Mouse (Mus musculus) forebrain, embryonic 15.5 days (tissue): ENCODE data around the gene Mpig6b. TPM values are rescaled to one million over a fixed set of nuclear protein-coding genes. Genes with fewer than 3 reads are reported as not detected.

Experiments
- ATAC-seq: fragments of 200-750 bp; cut with Nextera tagmentation; replicated peaks from 2 replicates; pipeline ENCODE4 v1.8.0; 2017; ENCODE audit warnings: mild to moderate bottlenecking, moderate TSS enrichment, moderate library complexity
- H3K27ac ChIP-seq: fragments of 300-500 bp; sonication (generic); replicated peaks from 2 replicates; pipeline ENCODE4 v1.5.1; 2015; ENCODE audit warnings: mild to moderate bottlenecking, inconsistent platforms
- H3K27me3 ChIP-seq: fragments of 300-500 bp; sonication (generic); 2 replicates; pipeline ENCODE4 v1.6.1; 2015; ENCODE audit warnings: inconsistent platforms
- H3K36me3 ChIP-seq: fragments of 300-500 bp; sonication (generic); 2 replicates; pipeline ENCODE4 v1.6.1; 2015; ENCODE audit warnings: mild to moderate bottlenecking, inconsistent platforms
- H3K4me1 ChIP-seq: fragments of 300-500 bp; sonication (generic); 2 replicates; pipeline ENCODE4 v1.6.1; 2015; ENCODE audit warnings: inconsistent platforms
- H3K4me2 ChIP-seq: fragments of 300-500 bp; sonication (generic); replicated peaks from 2 replicates; pipeline ENCODE4 v1.6.1; 2015; ENCODE audit warnings: mild to moderate bottlenecking, inconsistent platforms
- H3K4me3 ChIP-seq: fragments of 300-500 bp; sonication (generic); 2 replicates; pipeline ENCODE4 v1.5.1; 2015; ENCODE audit warnings: mild to moderate bottlenecking, inconsistent platforms
- H3K9ac ChIP-seq: fragments of 300-500 bp; sonication (generic); replicated peaks from 2 replicates; pipeline ENCODE4 v1.6.1; 2015; ENCODE audit warnings: mild to moderate bottlenecking, inconsistent platforms
- H3K9me3 ChIP-seq: fragments of 300-500 bp; sonication (generic); 2 replicates; pipeline ENCODE4 v1.6.1; 2016; ENCODE audit warnings: inconsistent platforms
- WGBS: fragments of 180-500 bp; shearing (Covaris S2); methylation state at CpG from one replicate; pipeline ENCODE4 v1.1.7; 2015; ENCODE audit warnings: mixed read lengths; 5-methylcytosine and 5-hydroxymethylcytosine counted together
- polyA plus RNA-seq: library from polyadenylated mRNA; unstranded; fragments of >200 nt; fragmentation: Nextera tagmentation; extraction: Ambion mirVana; gene quantifications from 2 replicates; pipeline ENCODE4 v1.2.1, GENCODE M21; 2015

Gene Mpig6b
- polyA plus RNA-seq, 1 experiment from 2014 or later = 0.17 TPM

GRCm38 (mm10) chr17:35052271-35052798, 13.6 kb downstream of the Mpig6b start:
- H3K9me3 ChIP-seq = no peaks in the 10 kb centered on the region
- H3K27me3 ChIP-seq = no peaks in the 10 kb centered on the region
- peak overlapping the region; percentile 92 for H3K27ac ChIP-seq
- peaks cover 31% of the 10 kb centered on the region for H3K4me1 ChIP-seq
- H3K36me3 ChIP-seq = peaks cover 19% of the 10 kb centered on the region
- peak overlapping the region; percentile 43; the same call in 1 of the 2 replicates for H3K4me3 ChIP-seq
- WGBS = 79% methylated on average over 12 of the region's 12 CpGs
- H3K9ac ChIP-seq = peak overlapping the region; percentile 60; the same call in 1 of the 2 replicates
- peak overlapping the region; percentile 49 for H3K4me2 ChIP-seq
- no peak for ATAC-seq

GRCm38 (mm10) chr17:35051156-35052086, 14.6 kb downstream of the Mpig6b start:
- ATAC-seq = peak; percentile 50
- Histone ChIP-seq H3K4me1 (peaks cover 36% of the 10 kb centered on the region), H3K4me3 (peak overlapping the region; percentile 43), H3K9ac (peak overlapping the region; percentile 60), H3K9me3 (no peaks in the 10 kb centered on the region), H3K27ac (peak overlapping the region; percentile 92), H3K36me3 (peaks cover 16% of the 10 kb centered on the region), H3K4me2 (peak overlapping the region; percentile 49), H3K27me3 (no peaks in the 10 kb centered on the region)
- 2% methylated on average over 21 of the region's 21 CpGs for WGBS

- Histone ChIP-seq H3K4me2 (peak overlapping the region; percentile 58), H3K9ac (peak overlapping the region; percentile 48), H3K27ac (peak overlapping the region; percentile 81), H3K4me3 (peak overlapping the region; percentile 43), H3K27me3 (no peaks in the 10 kb centered on the region), H3K36me3 (peaks cover 12% of the 10 kb centered on the region), H3K9me3 (no peaks in the 10 kb centered on the region), H3K4me1 (peaks cover 44% of the 10 kb centered on the region)
- under 1% methylated on average over 27 of the region's 27 CpGs for WGBS
- no peak for ATAC-seq
These were observed 15.7 kb downstream of the Mpig6b start for GRCm38 (mm10) chr17:35050126-35050750.

- H3K4me1 ChIP-seq = peaks cover 44% of the 10 kb centered on the region
- H3K4me2 ChIP-seq = peak within 1 kb of the TSS; percentile 58
- peaks cover 12% of the 10 kb centered on the region for H3K36me3 ChIP-seq
- H3K9me3 ChIP-seq = no peaks in the 10 kb centered on the region
- H3K27me3 ChIP-seq = no peaks in the 10 kb centered on the region
- WGBS = 4% methylated on average over 11 of the region's 11 CpGs
- peak within 1 kb of the TSS; percentile 43 for H3K4me3 ChIP-seq
- peak within 1 kb of the TSS; percentile 81 for H3K27ac ChIP-seq
- ATAC-seq = no peak
- H3K9ac ChIP-seq = peak within 1 kb of the TSS; percentile 48
These were observed 16.4 kb downstream of the Mpig6b start, which contains the start of gene Clic1 for GRCm38 (mm10) chr17:35049561-35050016. Clic1 (plus strand) TSS chr17:35049966.

- peaks cover 44% of the 10 kb centered on the region for H3K4me1 ChIP-seq
- no peak overlapping the region for H3K4me3 ChIP-seq
- no peak overlapping the region for H3K9ac ChIP-seq
- WGBS = 80% methylated on average over 5 of the region's 5 CpGs
- no peak for ATAC-seq
- peaks cover 7% of the 10 kb centered on the region; the same call in 1 of the 2 replicates for H3K36me3 ChIP-seq
- no peak overlapping the region for H3K4me2 ChIP-seq
- H3K9me3 ChIP-seq = no peaks in the 10 kb centered on the region
- H3K27me3 ChIP-seq = no peaks in the 10 kb centered on the region
- H3K27ac ChIP-seq = peak overlapping the region; percentile 81; the same call in 1 of the 2 replicates
These were observed 17.0 kb downstream of the Mpig6b start for GRCm38 (mm10) chr17:35048932-35049440.

GRCm38 (mm10) chr17:35048149-35048931, 17.6 kb downstream of the Mpig6b start:
- Histone ChIP-seq H3K9ac (no peak overlapping the region), H3K4me2 (no peak overlapping the region), H3K4me1 (peaks cover 44% of the 10 kb centered on the region), H3K27ac (peak overlapping the region; percentile 7; the same call in 1 of the 2 replicates), H3K4me3 (no peak overlapping the region), H3K36me3 (0 out of 2 replicates have a peak, but pooled peaks cover 4% of the 10 kb centered on the region), H3K9me3 (no peaks in the 10 kb centered on the region), H3K27me3 (no peaks in the 10 kb centered on the region)
- no peak for ATAC-seq
- WGBS = 46% methylated on average over 11 of the region's 11 CpGs

GRCm38 (mm10) chr17:35047688-35048087, 18.3 kb downstream of the Mpig6b start:
- H3K4me1 ChIP-seq = peaks cover 44% of the 10 kb centered on the region
- H3K27me3 ChIP-seq = no peaks in the 10 kb centered on the region
- ATAC-seq = no peak
- 63% methylated on average over 1 of the region's 1 CpGs for WGBS
- no peaks in the 10 kb centered on the region for H3K9me3 ChIP-seq
- 0 out of 2 replicates have a peak, but pooled peaks cover under 1% of the 10 kb centered on the region for H3K36me3 ChIP-seq
- H3K9ac ChIP-seq = no peak overlapping the region
- no peak overlapping the region for H3K4me2 ChIP-seq
- peak overlapping the region; percentile 7; the same call in 1 of the 2 replicates for H3K27ac ChIP-seq
- H3K4me3 ChIP-seq = no peak overlapping the region

- Histone ChIP-seq H3K27me3 (no peaks in the 10 kb centered on the region), H3K9ac (peak within 1 kb of the TSS; percentile 65), H3K27ac (peak within 1 kb of the TSS; percentile 63), H3K4me2 (peak within 1 kb of the TSS; percentile 84), H3K4me3 (peak within 1 kb of the TSS; percentile 48), H3K4me1 (peaks cover 38% of the 10 kb centered on the region), H3K9me3 (no peaks in the 10 kb centered on the region), H3K36me3 (no peaks in the 10 kb centered on the region)
- peak; percentile 99 for ATAC-seq
- WGBS = 3% methylated on average over 33 of the region's 33 CpGs
These were observed 19.1 kb downstream of the Mpig6b start, which contains the start of gene Msh5 for GRCm38 (mm10) chr17:35046681-35047455. Msh5 (minus strand) TSS chr17:35046745.

- ATAC-seq = peak; percentile 79
- WGBS = 6% methylated on average over 48 of the region's 48 CpGs
- peak overlapping the region; percentile 48 for H3K4me3 ChIP-seq
These were observed 19.9 kb downstream of the Mpig6b start for GRCm38 (mm10) chr17:35045807-35046680.

More at GRCm38 (mm10) chr17:35045807-35046680, 19.9 kb downstream of the Mpig6b start:
- Histone ChIP-seq H3K27ac (peak overlapping the region; percentile 63), H3K27me3 (no peaks in the 10 kb centered on the region), H3K36me3 (no peaks in the 10 kb centered on the region), H3K9me3 (no peaks in the 10 kb centered on the region), H3K4me1 (peaks cover 30% of the 10 kb centered on the region), H3K9ac (peak overlapping the region; percentile 65), H3K4me2 (peak overlapping the region; percentile 84)
